Mouse (Mus musculus) liver, adult 2 months (tissue): ENCODE measurements around the gene Rad9b.

ENCODE experiments used
- CTCF ChIP-seq: fragments of 200-500 bp; IDR thresholded peaks from 2 replicates; pipeline ENCODE4 v1.5.1; 2011; ENCODE audit warnings: low read depth, low read length, control low read depth
- POLR2A ChIP-seq: fragments of 200-500 bp; IDR thresholded peaks from 2 replicates; pipeline ENCODE4 v1.6.1; 2011; ENCODE audit warnings: low read length, control low read depth; ENCODE audit not compliant: insufficient read depth; ENCODE audit errors: extremely low read depth

- TF ChIP-seq CTCF (peak; percentile 79), POLR2A (no peak)
Observed at GRCm38 (mm10) chr5:122344260-122344659, 9.8 kb downstream of the Rad9b start.
